Mouse (Mus musculus) thymus, adult 18-20 months (tissue): ENCODE data around the gene 3110021N24Rik.
"Not testable (repeated sequence)": the region's sequence is repeated elsewhere in the genome, so short reads cannot be mapped to it uniquely, and the experiment has no call there.

Experiments
- DNase-seq, 2 experiments: peaks; one replicate each; pipeline ENCODE4 v3.0.0; 2022; ENCODE audit warnings: mixed read lengths in 2 of 2

3110021N24Rik gene

DNA sequence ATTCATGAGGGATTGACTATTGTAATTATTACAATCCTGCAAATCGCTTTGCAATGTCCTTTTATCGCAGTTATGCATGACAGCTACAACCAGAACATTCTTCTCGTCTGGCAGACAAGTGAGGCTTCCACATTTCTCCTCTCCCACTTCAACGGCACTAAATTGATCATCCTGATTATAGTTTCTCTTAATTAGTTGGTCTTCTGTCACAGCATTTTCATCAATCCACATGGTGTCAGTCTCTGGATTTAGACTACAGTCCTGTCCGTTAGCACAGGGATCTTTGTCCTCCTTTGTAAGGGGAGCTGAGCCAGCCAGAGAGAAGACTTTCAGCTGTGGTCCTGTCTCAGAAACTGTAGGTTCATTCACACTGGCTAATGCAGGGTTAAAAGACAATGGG lies at the start of gene 3110021N24Rik:
Gene 3110021N24Rik, plus strand, starts transcription at position 301 of the 400 bp plus-strand sequence.
- DNase-seq: no peak

DNA sequence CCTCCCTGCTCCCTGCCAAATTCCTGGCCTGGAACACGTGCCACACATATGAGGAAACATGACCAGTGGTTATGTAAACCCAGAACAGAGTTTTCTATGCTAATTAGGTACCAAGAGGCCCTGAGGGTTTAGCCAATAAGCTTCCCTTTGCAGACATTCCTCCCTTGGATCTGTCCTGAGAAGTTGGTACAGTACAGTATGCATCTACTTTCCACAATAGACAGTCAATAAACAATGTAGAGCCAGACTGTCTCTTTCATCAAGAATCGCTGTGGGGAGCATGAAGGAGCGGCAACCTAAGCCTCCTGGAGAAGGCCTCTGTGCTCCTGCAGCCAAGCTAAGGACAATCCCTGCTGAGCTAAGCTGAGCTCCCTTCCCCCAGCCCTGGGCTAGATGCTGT lies 33.3 kb upstream of the 3110021N24Rik start:
- no peak for DNase-seq

DNA sequence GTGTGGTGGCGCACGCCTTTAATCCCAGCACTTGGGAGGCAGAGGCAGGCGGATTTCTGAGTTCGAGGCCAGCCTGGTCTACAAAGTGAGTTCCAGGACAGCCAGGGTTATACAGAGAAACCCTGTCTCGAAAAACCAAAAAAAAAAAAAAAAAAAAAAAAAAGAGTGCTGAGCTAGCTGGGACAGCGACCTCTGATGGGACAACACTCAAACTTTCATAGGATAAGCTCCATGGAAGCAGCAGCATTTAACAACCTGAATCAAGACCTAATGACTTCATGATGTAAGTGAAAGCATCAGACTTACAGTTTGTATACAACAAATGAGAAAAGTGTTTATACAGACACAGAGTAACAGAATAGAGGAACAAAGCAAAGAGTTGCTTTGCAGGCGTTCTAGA lies 32.4 kb upstream of the 3110021N24Rik start:
- not testable (repeated sequence) for DNase-seq

DNA sequence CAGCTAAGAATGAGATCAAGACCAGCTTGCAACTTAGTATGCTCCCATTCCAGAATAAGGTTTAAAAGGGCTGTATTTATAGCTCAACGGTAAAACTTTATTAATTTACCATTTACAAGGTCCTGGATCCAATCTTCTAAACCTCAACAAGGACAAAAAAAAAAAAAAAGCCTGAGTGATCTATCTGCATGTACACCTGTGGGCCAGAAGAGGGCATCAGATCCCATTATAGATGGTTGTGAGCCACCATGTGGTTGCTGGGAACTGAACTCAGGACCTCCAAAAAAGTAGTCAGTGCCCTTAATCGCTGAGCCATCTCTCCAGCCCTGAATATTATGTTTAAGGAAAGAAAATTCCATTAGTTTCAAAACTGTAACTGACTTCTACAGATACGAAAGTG lies 29.0 kb upstream of the 3110021N24Rik start:
- no peak for DNase-seq

DNA sequence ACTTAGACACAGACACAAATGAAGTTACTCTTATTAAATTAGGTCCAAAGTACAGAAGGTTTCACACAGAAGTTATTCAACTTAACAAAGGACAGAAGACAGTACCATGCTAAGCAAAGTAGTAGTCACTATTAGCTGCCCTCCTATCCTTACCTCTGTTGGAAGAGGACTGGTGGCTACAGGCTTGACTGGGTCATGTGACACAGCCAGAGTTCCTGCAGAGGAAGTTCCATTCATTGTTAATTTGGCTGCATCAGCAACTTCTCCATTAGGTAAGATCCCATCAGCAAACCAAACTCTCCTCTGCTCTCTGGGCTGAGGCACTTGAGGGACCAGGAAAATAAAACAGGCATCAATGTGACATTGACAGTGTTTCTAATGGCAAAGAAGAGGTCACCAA lies 28.0 kb upstream of the 3110021N24Rik start:
- DNase-seq: no peak

DNA sequence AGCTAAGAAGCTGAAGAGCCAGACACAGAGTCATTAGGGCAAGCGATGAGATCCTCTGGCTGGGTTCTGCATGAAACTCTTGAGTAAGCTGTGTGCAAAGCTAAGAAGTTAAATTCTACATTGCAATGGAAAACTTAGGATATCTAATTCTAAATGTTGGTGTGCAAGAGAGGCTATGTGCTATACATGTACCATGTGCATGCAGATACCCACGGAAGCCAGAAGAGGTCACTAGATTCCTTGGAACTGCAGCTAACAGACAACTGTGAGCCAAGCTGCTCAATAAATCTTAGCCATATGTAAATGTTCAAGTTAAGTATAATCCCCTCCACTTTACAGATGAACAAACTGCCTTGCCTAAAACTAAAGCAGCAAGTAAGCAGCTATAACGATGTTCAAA lies 22.5 kb upstream of the 3110021N24Rik start:
- DNase-seq: no peak

DNA sequence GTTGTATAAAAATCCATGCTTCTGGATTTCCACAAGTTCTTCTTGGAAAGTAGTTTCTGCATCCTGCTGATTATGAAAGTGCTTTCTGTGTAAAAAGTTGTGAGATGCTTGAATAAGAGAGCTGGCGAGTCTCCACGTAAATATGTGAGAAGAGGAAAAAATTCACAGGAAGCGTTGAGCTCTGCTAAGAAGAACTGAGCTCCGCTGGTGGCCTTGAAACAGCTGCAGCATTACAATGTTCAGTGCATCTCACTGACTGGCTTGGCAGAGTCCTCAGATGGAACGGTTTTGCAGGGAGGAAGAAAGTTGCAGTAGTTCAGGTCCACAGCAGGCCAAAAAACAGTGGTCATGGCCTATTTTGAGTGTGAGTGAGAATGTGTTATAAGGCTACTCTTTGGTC lies 11.2 kb upstream of the 3110021N24Rik start:
- DNase-seq: no peak

DNA sequence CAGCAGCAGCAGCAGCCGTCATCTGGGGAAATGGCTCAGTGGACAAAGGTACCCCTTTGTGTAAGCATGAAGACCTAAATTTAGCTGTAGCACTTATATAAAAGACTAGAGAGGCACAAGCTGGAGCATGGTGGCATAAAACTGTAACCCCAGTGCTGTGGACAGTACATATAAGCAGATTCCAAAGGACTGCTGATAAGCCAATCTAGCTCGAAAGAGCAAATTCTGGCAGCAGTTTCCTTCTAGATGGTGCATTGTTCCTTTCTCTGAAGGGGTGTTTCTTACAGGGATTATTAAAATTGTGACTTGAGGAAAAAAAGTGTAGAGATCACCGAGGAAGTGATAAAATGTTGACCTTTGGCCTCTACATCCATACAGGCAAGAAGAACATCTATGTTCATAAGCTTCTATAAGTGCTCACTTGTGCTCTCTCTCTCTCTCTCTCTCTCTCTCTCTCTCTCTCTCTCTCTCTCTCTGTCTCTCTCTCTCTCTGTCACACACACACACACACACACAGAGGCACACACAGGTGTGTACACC lies 1.9 kb downstream of the 3110021N24Rik start:
- DNase-seq: no peak

DNA sequence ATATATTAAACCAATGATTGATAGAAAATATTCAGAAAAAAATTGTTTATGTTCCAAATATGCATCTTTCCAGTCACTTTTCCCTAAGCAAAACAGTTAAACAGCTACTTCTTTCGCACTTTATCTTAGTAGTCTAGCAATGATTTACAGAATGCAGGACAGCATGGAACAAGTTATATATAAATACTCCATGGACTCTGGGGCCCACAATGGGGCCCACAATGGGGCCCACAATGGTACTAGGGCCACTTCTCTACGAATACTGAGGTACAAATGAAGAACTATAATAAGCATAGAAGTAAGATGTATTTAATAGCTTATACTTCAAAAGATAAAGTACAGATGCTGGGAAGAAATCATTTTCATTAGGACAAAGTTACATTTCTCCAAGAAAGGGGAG lies 4.7 kb downstream of the 3110021N24Rik start:
- DNase-seq: no peak

DNA sequence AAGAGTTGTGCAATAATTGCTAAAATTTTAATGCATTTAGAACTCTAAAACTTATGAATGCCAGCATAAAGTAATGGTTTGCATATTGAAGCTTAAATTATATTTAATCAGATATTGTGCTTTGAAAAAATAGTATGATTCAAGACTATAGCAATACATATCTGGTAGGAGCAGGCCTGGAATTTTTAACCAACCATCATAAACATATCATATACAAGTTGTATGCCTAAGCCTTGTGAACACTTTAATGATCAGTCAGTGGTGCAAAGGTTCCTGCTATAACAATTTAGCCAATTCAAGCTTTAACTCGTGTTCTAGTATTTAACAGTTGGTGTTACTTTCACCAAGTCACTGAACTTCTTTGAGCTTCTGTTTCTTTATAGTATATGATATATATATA lies 11.0 kb downstream of the 3110021N24Rik start:
- DNase-seq: no peak

DNA sequence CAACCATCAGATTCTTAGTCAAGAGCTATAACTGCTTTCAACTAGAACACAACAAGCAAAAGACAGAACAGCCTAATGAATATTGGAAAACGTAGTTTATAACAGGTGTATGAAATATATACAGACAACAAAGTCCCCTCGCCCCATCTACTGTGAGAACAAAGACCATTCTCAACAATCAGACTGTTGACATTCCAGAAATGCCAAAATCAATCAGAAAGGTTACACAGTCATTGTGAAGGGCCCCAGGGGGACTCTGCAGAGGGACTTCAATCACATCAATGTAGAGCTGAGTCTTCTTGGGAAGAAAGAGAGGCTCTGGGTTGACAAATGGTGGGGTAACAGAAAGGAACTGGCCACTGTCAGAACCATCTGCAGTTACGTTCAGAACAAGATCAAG lies 12.1 kb downstream of the 3110021N24Rik start:
- no peak for DNase-seq

DNA sequence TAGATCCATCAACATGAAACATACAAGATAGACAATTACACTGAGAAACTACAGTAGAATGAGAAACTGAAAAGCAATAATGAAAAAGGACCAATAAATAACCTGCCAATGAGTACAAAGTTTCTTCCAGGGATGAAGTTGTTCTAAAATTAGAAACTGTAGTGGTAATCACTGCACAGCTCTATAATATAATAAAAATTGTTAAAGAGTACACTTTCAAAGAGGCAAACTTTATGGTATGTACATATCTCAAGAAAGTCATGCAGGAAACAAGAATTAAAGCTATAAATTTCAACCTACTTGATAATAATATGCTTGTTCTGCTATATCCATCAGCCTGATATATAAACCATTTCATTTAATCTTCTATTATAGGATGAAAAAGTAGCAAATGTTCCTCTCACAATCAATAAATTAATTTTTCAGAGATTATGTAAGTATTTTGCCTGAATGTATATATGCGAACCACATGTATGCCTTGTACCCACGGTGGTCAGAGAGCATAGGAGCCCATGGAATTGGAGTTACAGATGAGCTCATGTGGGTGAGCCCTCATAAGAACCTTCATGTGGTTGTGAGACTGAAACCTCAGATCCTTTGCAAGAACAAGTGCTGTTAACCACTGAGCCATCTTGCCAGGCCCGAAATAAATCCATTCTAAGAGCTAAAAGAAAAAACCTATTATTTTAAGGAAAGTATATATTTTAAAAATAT lies 26.9 kb downstream of the 3110021N24Rik start:
- no peak for DNase-seq

DNA sequence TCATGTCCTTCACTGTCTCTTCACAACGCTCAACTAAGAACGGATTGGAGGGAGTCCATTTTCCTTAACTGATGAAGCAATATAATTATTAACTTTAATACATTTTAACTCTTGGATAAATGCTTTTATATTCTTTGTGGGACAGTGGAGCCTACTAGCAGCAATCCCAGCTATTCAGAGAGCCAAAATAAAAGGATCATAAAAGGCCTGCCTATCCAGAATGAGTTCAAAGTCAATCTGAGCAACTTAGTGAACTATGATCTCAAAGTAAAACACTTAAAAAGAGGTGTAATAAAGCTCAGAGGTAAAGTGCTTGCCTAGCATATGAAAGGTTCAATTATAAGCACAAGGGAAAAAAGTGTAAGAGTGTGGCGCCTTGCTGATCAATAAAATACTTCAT lies 40.1 kb downstream of the 3110021N24Rik start:
- no peak for DNase-seq

DNA sequence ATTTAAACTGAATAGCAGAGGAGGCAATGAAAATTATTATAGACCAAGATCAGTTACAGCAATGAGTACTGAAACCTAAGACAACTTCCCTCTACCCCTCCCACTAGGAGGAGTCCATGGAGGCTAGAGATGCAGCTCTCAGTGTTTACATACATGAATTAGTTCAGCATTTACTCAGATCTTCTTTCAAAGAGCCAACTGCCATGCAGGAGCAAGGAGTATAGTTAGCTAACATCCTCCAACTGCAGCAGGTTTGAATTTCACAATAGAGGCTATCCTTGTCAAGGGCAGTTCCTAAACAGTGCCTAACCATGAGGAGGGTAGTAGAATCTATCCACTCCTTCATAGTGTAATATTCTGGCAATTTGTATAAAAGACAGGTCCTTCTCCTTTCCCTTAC lies 49.1 kb downstream of the 3110021N24Rik start:
- DNase-seq: no peak

DNA sequence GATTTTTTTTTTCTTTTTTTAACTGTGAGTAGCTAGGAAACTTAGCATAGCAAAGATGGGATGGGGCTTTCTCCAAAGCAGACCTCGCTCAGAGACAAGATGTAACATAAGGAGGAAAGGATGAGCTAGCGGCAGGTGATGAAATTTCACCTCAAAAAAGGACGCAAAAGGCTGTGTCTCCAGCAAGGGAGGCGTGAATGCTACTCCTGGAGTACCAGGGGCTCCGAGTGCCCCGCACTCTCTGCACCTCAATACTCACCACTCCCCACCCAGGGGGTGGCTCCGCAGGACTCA lies 60.3 kb downstream of the 3110021N24Rik start:
- no peak for DNase-seq

DNA sequence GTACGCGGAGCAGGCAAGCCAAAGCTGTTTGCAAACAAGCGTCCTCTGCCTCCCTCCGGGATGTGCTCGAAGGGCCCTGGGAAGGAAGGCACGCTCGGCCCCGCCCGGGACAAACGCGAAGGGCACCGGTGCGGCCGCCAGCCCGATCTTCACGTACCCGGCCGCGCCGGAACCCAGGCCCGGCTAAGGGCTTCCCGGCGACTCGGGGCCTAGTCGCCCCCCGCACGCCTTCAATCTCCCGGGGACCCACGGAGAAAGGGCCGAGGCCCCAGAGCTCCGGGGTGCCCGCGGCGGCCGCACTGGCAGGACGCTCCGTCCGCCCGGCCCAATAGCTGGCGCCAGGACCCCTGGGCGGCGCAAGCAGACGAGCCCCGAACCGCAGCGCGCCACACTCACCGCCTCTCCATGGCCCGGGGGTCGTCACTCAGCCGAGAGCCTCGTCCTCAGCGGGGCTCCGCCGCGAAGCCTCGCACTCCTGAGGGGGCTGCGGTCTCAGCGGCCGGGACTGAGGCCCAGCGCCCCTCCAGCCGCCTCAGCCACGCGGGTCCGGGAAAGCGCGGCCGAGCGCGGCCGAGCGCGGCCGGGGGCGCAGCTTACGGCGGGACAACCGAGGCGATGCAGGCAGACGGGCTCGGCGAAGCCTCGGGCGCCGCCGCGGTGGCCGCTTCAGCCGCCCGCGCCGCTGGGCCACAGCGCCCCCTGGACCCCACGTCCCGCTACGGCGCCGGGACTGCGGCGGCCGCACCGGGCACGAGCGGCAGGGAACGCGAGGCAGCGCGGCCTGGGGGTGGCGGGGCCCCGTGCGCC lies 60.8 kb downstream of the 3110021N24Rik start, which contains the start of gene Zfyve9:
Gene Zfyve9, minus strand, starts transcription at position 742 of the 807 bp plus-strand sequence.
- peak; percentile 15 to 34 for DNase-seq

DNA sequence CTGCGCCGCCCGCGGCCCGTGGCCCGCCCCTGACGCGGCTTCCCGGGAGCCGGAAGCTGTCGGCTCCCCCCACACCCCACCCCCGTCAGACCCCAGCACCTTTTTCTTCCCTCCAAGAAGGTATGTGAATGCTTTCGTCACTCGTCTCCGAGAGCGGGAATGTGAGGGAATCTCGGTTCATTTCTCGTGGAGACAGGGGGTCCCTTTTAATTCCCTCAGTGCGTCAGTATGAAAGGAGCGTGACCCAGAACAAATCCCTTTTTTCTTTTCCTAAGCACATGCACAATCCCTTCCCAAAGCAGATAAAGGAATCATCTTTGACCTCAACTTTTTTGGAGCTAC lies 61.4 kb downstream of the 3110021N24Rik start:
- DNase-seq: no peak

DNA sequence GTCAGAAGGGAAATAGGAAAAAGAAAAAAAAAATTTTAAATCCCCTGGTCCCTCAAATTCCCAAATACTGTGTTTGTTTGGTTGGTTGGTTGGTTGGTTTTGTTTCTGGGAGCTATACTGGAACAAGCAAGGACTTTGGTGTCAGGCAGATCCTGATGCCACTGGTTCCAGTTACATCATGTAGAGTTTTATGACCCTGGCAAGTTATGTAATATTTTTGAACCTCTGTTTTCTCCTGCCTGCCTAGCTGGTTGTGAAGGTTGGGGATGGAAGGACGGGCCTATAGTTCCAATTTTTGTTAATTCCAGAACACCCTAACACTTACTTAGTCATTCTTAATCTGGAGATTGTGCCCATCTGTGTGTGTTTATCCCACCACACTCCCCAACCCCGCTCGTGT lies 62.1 kb downstream of the 3110021N24Rik start:
- DNase-seq: no peak

DNA sequence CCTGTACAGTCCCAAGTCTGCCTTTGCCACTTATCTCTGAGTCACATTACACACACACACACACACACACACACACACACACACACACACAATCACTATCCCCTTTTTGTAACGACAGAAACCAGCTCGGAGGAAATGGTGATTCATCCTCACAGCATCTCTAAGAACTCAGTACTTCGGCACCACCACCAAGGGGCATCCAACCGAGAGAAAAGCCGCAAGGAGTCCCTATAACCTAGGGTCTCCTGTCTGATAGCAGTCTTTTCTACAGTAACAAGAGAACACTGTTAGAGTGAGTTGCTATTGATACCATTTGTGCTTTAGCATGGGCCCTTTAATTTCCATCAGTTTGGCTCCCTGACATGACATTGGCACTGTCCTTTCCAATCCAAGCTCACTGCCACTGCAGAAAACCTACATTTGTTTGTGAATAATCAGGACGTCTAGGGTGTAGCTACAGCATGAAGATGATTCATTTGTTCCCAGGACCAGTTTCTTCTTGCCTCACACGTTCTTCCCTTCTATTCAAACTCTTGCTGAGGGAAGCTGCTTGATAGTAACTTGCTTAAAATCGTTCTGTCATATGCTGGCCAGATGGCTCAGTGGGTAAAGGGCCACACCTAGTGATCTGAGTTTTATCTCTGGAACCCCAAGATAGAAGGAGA lies 63.1 kb downstream of the 3110021N24Rik start:
- DNase-seq: no peak

DNA sequence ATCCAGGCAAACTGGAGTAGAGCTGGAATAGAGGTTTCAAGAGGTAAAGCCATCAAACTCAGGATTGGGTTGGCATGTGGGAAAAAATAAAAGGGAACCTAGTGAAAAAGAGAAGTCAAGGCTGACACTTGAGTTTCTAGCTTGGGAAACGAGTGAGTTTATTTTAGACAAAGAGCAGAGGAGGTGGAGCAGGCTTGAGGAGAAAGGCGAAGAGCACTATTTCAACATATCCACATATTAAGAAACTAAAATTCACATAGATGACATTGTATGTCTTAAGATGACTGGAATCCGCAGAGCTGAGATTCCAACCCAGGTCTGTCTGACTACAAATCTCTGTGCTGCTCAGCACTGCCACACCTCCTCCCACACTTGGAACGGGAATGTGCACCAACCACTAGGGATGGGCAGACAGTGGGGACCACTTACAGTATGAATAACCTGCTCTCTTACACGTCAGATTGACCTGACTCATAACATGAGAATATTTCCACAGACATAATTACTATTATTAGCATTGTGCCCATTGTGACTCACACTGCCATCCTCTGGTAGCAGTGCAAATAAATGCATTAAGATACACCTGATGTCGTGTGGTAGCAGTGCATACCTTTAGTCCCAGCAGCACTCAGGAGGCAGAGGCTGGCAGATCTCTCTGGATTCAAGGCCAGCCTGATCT lies 69.9 kb downstream of the 3110021N24Rik start:
- no peak for DNase-seq

DNA sequence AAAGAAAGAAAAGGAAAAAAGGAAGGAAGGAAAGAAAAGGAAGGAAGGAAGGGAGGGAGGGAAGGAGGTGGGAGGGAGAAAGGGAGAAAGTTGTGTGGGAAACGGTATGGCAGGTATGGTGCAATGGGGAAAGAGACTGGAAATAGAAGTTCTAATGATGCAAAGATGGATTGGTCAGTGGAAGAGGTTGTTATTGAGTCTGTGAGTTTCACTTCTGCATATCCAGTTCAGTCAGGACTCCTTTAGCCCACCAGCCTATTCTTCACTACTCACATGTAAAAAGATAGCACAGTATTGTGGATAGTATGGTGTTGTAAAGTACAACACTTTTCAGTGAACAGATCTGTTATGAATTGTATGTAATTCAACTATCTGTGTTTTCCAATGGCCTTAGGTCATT lies 71.1 kb downstream of the 3110021N24Rik start:
- no peak for DNase-seq

DNA sequence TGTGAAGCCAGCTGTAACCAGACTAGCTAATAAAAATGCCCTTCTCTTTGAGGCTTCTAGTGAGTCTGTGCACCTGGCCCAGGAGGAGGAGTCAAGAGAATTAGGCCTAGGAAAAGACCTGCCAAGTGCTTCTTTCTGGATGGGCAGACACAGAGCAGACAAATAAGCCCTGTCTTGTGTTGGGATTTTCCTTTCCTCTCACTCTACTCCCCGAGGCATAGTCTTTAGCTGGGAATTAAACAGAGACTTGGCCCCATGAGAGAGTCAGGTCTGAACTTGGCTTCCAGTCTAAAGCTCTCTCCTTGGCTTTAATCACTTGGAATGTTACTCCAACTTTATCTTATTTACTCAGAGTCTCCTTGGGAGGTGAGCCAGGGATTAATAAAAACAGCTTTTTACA lies 74.5 kb downstream of the 3110021N24Rik start:
- DNase-seq: no peak

DNA sequence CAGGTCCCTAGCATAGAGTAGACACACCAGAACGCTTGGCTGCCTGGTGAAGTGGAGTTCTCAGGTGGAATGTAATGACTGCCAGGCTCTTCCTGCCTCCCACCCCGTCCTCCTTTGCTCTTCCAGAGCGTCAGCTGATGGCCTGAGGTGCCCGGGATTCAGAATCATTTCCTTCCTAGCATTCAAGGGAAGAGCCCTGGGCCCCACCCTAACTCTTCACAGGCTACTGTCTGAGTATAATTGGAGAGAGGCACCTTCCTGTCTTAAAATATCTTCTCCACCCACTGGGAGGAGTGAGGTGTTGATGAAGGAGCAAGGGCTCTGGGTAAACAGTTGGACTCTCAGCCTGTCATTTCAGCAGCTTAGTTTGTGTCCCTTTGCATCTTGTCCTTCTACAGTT lies 77.3 kb downstream of the 3110021N24Rik start:
- DNase-seq: no peak
